Mouse (Mus musculus) v-Abl transformed pro-B cells (cell line): Measurements from ENCODE around the gene Edn3.

Source experiments
- in situ Hi-C, 2 experiments: fragments of 400-800 bp; cut with MboI; formaldehyde crosslinking; loops; one replicate each; pipeline ENCODE4 v1.15.1; 2025; ENCODE audit not compliant: unreplicated experiment in 2 of 2

The Edn3 gene

DNA sequence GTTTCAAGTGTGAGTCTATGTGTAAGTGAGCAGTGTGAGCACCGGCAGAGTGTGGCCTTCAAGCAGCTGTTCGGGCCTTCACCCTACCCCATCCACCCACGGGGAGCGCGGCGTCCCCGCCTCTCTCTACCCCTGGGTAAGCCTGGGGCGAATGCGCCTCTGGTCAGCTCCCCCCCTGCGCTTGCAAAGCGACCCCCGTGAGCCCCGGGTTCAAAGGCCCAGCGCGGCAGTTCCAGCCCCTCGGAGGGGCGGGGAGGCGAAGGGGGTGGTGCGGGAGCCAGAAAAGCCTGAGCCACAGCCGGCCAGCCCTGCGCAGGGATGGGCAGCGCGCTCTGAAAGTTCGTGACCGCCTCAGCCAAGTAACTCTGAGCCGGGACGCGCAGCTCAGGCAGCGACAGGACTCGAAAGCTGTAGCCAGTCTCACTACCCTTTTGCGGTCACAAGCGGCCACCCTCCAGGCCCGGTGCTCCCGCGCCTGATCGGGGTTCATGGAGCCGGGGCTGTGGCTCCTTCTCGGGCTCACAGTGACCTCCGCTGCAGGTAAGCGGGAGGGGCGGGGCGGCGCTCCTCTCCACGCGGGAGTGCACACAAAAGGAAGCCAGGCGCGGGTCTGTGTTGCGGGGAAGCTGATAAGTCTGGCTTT, at the start of gene Edn3:
Edn3 (plus strand) TSS at position 141 of the 643 bp plus-strand sequence.
- in situ Hi-C loops: no loop called here

DNA sequence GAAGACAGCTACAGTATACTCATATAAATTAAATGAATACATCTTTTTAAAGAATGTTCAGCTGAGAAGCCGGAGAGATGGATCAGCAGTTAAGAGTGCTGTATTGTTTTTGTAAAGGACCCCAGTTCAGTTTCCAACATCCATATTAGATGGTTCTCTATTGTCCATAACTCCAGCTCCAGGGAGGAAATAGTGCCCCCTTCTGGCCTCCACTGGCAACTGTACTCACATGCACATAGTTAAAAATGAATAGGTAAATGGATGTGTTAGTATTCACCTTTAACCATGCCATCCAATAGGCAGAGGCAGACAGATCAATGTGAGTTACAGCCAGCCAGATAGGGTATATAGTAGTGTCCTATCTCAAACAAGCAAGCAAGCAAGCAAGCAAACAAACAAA, 48.4 kb upstream of the Edn3 start:
- in situ Hi-C loops: no loop called here

DNA sequence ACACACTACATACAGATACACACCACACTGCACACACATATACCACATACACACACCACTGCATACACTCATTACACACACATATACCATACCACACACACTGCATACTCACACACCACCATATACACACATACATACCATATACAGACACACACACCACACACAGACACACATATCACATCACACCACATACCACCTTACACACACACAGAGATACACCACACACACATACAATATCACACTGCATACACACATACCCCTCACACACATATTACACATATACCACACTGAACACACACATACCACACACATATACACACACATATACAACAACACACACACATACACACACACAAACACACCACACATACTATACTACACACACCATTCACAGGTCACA, 44.5 kb upstream of the Edn3 start:
- in situ Hi-C loops: no loop called here

DNA sequence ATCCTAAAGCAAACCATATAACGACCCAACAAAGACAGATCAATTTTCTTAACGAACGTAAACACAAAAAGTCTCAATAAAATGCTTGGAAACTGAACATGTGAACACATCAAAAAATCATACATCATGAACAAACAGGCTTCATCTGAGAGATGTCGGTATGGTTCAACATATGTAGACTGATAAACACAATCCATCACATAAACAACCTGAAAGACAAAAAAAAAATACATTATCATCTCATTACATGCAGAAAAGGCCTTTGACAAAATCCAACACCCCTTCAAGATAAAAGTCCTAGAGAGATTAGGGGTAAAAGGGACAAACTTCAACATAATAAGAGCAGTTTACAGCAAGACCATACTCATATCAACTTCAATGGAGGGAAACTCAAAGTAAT, 42.6 kb upstream of the Edn3 start:
- in situ Hi-C loops: no loop called here

- in situ Hi-C loops: no loop called here
These were observed 33.1 kb upstream of the Edn3 start for GRCm38 (mm10) chr2:174727114-174727823.

DNA sequence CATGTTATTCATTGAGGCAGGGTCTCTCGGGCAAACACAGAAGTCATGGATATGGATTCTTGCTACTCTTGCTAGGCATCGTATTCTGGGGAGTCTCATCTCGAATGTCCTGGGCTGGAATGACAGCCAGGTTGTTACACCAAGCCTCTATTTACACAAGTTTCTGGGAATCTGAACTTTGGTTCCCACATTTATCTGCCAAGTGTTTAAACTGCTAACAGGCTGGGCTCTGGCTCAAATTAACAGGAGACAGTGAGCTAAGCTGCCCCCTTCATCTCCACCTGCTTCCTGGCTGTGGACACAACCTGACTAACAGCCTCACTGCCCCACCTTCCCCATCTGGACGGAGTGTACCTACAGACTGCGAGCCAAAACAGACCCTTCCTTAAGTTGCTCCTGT, 28.5 kb upstream of the Edn3 start:
- in situ Hi-C loops: no loop called here

- in situ Hi-C loops: no loop called here
These were observed 25.1 kb upstream of the Edn3 start for GRCm38 (mm10) chr2:174735270-174735669.

DNA sequence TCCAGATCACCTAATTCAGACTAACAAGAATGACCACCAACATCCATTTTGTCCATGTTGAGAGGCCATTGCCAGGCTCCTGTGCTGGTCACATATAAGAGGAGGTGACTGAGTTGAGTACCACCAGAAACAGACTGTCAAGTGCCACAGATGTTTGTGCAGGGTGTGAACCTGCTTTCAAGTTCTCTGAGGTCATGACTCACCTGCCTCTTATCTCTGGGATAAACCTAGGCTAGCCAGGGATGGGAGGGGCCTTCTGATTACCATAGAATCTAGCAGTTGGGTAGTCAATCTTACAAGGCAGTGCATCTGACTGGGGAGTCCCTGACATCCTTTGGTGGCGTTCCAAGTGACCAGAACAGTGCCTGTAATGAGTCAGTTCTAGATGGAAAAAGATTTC, 13.2 kb upstream of the Edn3 start:
- in situ Hi-C loops: no loop called here

DNA sequence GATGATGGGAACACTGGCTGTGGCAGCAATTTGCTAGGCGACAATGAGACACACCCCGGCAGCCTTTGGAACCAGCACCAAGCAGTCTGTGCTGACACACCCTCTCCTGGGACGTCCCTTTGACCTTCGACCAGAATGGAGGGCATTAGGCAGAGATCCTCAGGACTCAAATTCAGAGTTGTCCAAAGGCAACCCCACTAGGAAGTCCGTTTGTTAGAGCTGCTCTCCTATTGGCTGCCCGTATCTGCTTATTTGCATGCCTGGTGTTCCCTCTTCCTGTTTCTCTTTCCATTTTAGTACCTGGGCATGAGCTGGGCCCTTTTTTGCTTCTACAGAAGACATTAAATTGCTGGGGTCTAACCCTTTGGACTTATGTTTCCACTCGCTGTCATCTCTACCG, 12.0 kb upstream of the Edn3 start:
- in situ Hi-C loops: no loop called here

DNA sequence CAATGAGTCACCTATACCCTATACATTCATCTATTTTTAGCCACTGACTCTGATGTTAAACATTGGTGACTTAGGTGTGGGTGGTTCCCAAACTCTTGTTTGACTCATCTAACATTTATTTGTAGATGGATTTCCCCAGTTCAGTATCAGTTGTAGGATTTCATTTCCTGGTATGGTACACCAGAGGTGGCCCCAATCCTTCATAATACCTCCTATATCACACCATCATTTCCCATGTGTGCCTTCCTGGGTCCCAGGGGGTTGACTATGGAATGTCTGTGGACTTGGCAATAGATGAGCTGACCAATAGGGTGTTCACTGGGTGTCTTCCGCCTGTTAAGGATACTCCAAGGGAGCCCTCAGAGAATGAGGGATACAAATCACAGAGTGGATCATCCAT, 7.2 kb upstream of the Edn3 start:
- in situ Hi-C loops: no loop called here

GRCm38 (mm10) chr2:174754231-174754630, 6.2 kb upstream of the Edn3 start:
- in situ Hi-C loops: no loop called here

DNA sequence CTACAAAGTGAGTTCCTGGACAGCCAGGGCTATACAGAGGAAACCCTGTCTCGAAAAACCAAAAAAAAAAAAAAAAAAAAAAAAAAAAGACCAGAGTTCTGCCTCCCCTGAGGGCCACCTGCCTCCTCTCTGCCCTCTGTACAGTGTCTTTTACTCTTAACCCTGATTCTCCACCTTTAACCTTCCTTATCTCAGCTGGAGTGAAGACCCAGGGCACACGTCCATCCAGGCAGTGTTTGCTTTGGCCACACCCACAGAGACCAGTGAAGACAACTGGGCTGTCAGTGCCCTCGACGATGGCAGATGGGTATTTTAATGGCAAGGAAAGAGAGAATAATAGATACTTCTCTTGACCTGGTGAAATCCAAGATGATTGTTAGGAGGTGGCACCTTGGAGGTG, 1.2 kb upstream of the Edn3 start:
- in situ Hi-C loops: no loop called here

DNA sequence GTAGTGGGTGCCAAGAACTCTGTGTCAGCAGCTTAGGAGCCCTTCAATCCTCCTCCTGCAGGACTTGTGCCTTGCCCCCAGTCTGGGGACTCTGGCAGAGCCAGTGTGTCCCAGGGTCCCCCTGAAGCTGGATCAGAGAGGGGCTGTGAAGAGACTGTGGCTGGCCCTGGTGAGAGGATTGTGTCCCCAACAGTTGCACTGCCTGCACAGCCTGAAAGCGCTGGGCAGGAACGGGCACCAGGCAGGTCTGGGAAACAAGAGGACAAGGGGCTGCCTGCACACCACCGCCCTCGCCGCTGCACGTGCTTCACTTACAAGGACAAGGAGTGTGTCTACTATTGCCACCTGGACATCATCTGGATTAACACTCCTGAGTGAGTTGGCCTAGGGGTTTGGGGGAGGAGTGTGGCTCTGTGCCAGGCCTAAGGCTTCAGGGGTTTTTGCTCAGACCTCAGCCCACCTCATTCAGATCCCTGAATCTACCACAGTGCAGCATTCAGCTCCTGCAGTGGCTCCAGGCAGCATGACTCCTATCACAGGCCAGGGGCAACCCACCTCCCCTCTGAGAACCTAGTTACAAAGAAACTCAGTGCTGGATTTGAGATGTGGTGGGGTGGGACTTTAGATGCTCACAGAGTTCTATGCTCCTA, 1.2 kb downstream of the Edn3 start:
- in situ Hi-C loops: no loop called here

DNA sequence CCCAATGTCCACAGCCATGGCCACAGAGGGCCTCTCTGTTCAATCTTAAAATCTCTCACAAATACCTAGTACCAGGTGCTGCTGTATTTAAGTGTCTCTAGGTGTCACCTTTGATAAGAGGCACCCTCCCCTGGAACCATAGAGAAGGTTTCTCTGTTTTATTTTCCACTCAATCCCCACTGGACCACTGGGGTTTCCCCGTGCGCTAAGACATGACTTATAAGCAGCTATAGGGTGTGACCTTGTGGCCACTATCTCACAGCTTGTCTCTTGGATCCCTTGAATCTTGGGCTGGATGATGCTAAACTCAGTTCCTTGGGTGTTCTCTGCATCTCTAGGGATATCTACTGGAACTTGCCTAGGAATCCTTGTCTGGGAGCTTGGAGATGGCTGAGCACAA, 1.9 kb downstream of the Edn3 start:
- in situ Hi-C loops: no loop called here

- in situ Hi-C loops: no loop called here
These were observed 8.6 kb downstream of the Edn3 start for GRCm38 (mm10) chr2:174768891-174769528.

- in situ Hi-C loops: no loop called here
These were observed 14.0 kb downstream of the Edn3 start for GRCm38 (mm10) chr2:174774177-174775111.

DNA sequence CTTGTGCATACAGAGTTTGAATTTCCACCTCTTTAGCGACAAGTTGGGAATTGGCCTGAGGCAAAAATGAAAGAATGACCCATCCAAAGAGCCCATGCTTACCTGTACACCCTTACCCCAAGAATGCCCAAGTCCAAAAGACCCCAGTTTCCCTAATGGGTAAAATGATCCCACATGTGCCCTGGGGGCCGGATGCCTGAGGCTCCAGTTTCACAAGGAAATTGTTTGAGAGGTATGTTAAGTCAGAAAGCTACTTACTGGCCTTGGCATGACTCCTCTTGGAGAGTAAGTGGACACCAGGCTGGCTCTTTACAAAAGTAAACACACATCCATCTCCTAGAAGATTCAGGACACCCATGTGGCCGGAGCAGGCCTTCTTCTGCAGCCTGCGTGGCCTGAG, 21.6 kb downstream of the Edn3 start:
- in situ Hi-C loops: no loop called here

DNA sequence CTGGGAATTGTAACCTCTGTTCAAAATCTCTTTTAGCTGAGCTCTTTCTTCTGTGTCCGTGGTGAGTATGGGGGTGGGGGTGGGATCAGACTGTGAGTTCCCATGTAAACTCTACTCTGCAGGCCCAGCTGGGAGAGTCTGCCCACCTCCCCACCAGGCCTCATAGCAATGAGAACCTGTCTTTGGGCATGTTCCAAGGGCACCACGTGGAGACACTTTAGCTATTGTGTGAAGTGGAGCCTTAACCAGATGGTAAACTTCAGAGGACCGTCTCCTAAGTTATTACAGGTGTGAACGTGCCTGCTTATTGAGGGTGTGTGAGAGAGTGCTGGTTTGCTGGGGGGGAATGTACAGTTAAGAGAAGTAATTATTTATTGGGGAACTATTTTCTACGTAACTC, 22.5 kb downstream of the Edn3 start:
- in situ Hi-C loops: no loop called here

DNA sequence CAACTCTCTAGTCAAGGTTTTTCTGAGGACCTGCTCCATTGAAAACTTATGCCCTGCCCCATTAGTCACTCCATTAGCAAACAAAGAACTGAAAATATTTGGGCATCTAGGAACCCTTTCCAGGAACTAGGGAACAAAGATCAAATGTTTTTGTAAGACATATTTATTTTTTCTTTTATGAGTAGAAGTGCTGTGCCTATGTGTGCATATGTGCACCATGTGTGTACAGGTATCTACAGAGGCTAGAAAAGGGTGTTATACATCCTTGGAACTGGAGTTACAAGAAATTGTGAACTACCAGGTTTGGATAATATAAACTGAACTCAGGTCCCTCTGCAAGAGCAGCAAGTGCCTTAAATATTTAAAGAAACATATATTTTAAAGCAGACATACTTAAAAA, 28.4 kb downstream of the Edn3 start:
- in situ Hi-C loops: no loop called here

GRCm38 (mm10) chr2:174792436-174793125, 32.2 kb downstream of the Edn3 start:
- in situ Hi-C loops: no loop called here
